Mouse (Mus musculus) layer of hippocampus, adult 2 months (tissue): ENCODE results near the gene Olfr1507. TPM values are rescaled to one million over a fixed set of nuclear protein-coding genes. Genes with fewer than 3 reads are reported as not detected.

Experiments
- DNase-seq, 2 experiments: peaks; one replicate each; pipeline ENCODE4 v3.0.0; 2022; ENCODE audit warnings: low spot score in 2 of 2
- H3K27ac ChIP-seq: fragments of 200-600 bp; 2 replicates; pipeline ENCODE4 v1.8.1; 2022
- H3K4me3 ChIP-seq: fragments of 200-600 bp; 2 replicates; pipeline ENCODE4 v1.8.1; 2022; ENCODE audit warnings: mild to moderate bottlenecking
- CTCF ChIP-seq: fragments of 200-600 bp; conservative IDR thresholded peaks from 2 replicates; pipeline ENCODE4 v1.8.1; 2022; ENCODE audit warnings: antibody characterized with exemption, mild to moderate bottlenecking, moderate library complexity
- long read RNA-seq, 2 experiments: library from polyadenylated mRNA; stranded (forward); transcript quantifications; one replicate each; pipeline ENCODE4 v2.0.0; 2021; ENCODE audit warnings: borderline mapping rate in 2 of 2
- total RNA-seq, 2 experiments: library from RNA; stranded (reverse); gene quantifications; 2 replicates each; pipeline ENCODE4 v1.2.3; 2021

Olfr1507 gene
- not detected for total RNA-seq
- long read RNA-seq, experiment 1, result 0 reads
- long read RNA-seq, experiment 2, result 0 reads

GRCm38 (mm10) chr14:52495516-52495915 lies at the start of gene Olfr1507:
Olfr1507 (minus strand) TSS chr14:52495749.
- no peak for DNase-seq
- TF ChIP-seq CTCF, result no peak
- H3K27ac ChIP-seq, result no peak within 1 kb of the TSS
- H3K4me3 ChIP-seq, result no peak within 1 kb of the TSS

- DNase-seq, result no peak
- Histone ChIP-seq H3K4me3 (no peak overlapping the region), H3K27ac (no peak overlapping the region)
- no peak for TF ChIP-seq CTCF
Measured at GRCm38 (mm10) chr14:52533336-52533735, 37.8 kb upstream of the Olfr1507 start.

- no peak overlapping the region for H3K27ac ChIP-seq
- no peak overlapping the region for H3K4me3 ChIP-seq
- DNase-seq, result no peak
- TF ChIP-seq CTCF, result no peak
Measured at GRCm38 (mm10) chr14:52524952-52525351, 29.4 kb upstream of the Olfr1507 start.

- no peak within 1 kb of the TSS for H3K4me3 ChIP-seq
- no peak within 1 kb of the TSS for H3K27ac ChIP-seq
- no peak for TF ChIP-seq CTCF
- DNase-seq, result no peak
Measured at GRCm38 (mm10) chr14:52467395-52467794, 28.2 kb downstream of the Olfr1507 start, which contains the start of gene Olfr1508. Olfr1508 (minus strand) TSS chr14:52467495.

- Histone ChIP-seq H3K27ac (no peak overlapping the region), H3K4me3 (no peak overlapping the region)
- TF ChIP-seq CTCF, result no peak
- no peak for DNase-seq
Measured at GRCm38 (mm10) chr14:52465738-52466137, 29.8 kb downstream of the Olfr1507 start.

- no peak for TF ChIP-seq CTCF
- no peak overlapping the region for H3K4me3 ChIP-seq
- no peak overlapping the region for H3K27ac ChIP-seq
- DNase-seq, result no peak
Measured at GRCm38 (mm10) chr14:52461928-52462327, 33.6 kb downstream of the Olfr1507 start.

GRCm38 (mm10) chr14:52451138-52451537 lies 44.4 kb downstream of the Olfr1507 start:
- no peak for TF ChIP-seq CTCF
- DNase-seq, result no peak
- no peak overlapping the region for H3K4me3 ChIP-seq
- no peak overlapping the region for H3K27ac ChIP-seq

- no peak for TF ChIP-seq CTCF
- H3K27ac ChIP-seq, result no peak within 1 kb of the TSS
- no peak for DNase-seq
- H3K4me3 ChIP-seq, result no peak within 1 kb of the TSS
Measured at GRCm38 (mm10) chr14:52442690-52443089, 52.9 kb downstream of the Olfr1507 start, which contains the start of gene Olfr1509. Olfr1509 (plus strand) TSS chr14:52442990.

Other genes with a start within 250 kb of the Olfr1507 start
- gene Chd8, start 238.0 kb downstream of the Olfr1507 start, total RNA-seq, result 100 to 1,000 TPM; 126 to 138 TPM
- 10 to 100 TPM; 63.9 to 66.0 TPM for gene Tox4, start 216.6 kb downstream of the Olfr1507 start, total RNA-seq
- gene Rab2b, start 216.2 kb downstream of the Olfr1507 start, total RNA-seq, result 10 to 100 TPM; 35.4 to 36.2 TPM
- gene Mettl3, start 190.6 kb downstream of the Olfr1507 start, total RNA-seq, result 10 to 100 TPM; 43.7 to 47.9 TPM
- gene Sall2, start 167.0 kb downstream of the Olfr1507 start, total RNA-seq, result 10 to 100 TPM; 44.5 to 45.3 TPM
- gene Olfr1513, start 139.3 kb downstream of the Olfr1507 start, total RNA-seq, result not detected
- not detected for gene Olfr1512, start 116.6 kb downstream of the Olfr1507 start, total RNA-seq
- not detected for gene Olfr1511, start 98.4 kb downstream of the Olfr1507 start, total RNA-seq
- gene Olfr1510, start 81.4 kb downstream of the Olfr1507 start, total RNA-seq, result not detected
- not detected for gene Olfr1509, start 52.8 kb downstream of the Olfr1507 start, total RNA-seq
- not detected for gene Olfr1508, start 28.3 kb downstream of the Olfr1507 start, total RNA-seq